Mouse (Mus musculus): ENCODE data around the gene Tcaim. TPM values are rescaled to one million over a fixed set of nuclear protein-coding genes. Genes with fewer than 3 reads are reported as not detected.

The Tcaim gene
- total and polyA plus RNA-seq, 2 experiments from 2014 or later: 6.6 to 7.3 TPM

DNA sequence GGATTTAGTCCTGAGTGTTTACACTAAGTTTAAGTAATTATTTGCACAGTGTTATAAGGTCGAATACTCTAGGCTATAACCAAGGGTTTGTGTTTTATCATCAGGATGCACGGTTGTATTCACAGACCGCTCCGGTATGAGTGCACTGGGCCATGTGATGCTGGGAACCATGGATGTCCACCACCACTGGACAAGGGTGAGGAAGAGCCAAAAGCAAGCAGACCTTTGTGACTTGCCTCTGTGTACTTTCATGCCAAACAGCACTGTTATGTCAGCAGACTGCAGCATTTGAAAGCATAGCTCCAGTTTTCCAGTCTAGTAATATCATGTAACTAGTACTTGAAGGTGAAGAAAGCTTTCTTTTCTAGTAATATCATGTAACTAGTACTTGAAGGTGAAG lies 21.4 kb downstream of the Tcaim start:
- Histone ChIP-seq H3K27me3 (ENCODE audit: insufficient read depth, low read length) (no peaks in the 10 kb centered on the region), H3K4me2 (ENCODE audit: low read depth, low read length, poor library complexity, severe bottlenecking) (no peak overlapping the region), H3K9ac (replicated peaks; ENCODE audit: low read length, poor library complexity, severe bottlenecking) (no peak overlapping the region), H3K4me1 (ENCODE audit: insufficient read depth, low read length) (no peaks in the 10 kb centered on the region), H3K36me3 (ENCODE audit: insufficient read depth, low read length) (peaks cover 41% of the 10 kb centered on the region), H3K4me3 (ENCODE audit: low read depth, low read length) (no peak overlapping the region), H3K9me3 (ENCODE audit: low read length) (no peaks in the 10 kb centered on the region), H3K27ac (ENCODE audit: low read depth, low read length) (no peak overlapping the region)
- 91% methylated on average over 4 of the region's 4 CpGs for WGBS
- ATAC-seq (ENCODE audit: low FRiP score) (no peak), DNase-seq (ENCODE audit: low spot score) (no peak)
- no peak for TF ChIP-seq CTCF (IDR thresholded peaks at IDR 0.05)

DNA sequence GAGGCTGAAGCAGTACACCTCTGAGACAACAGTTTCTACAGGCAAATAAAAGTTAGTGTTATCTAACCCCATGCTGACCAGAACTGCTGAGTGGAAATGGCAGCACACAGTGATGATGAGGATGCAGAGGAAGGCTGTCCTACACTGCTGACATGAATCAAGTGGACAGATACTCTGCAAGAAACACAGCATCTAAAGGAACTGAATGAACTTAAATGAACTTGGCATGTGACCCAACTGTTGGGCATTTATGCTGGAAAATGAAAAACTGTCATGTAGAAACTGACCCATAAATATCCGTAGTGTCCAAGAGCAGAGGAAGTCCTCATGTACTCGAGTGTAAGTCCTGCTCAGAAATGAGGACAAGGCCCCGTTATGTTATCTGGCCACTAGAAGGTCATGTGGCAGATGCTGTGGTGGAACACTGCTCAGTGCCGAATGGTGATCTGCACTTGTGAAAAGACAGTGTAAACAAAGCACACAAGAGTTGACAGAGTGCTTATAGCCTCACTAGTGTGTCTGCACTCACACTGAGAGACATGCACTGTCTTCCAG lies 24.6 kb downstream of the Tcaim start:
- H3K9me3 ChIP-seq (ENCODE audit: low read length): no peaks in the 10 kb centered on the region
- no peaks in the 10 kb centered on the region for H3K27me3 ChIP-seq (ENCODE audit: insufficient read depth, low read length)
- peaks cover 36% of the 10 kb centered on the region for H3K36me3 ChIP-seq (ENCODE audit: insufficient read depth, low read length)
- no peak overlapping the region for H3K4me3 ChIP-seq (ENCODE audit: low read depth, low read length)
- no peak for ATAC-seq (ENCODE audit: low FRiP score)
- no peak for DNase-seq (ENCODE audit: low spot score)
- H3K4me1 ChIP-seq (ENCODE audit: insufficient read depth, low read length): no peaks in the 10 kb centered on the region
- H3K27ac ChIP-seq (ENCODE audit: low read depth, low read length): no peak overlapping the region
- 85% methylated on average over 4 of the region's 4 CpGs for WGBS
- TF ChIP-seq CTCF (IDR thresholded peaks at IDR 0.05): no peak
- H3K9ac ChIP-seq (replicated peaks; ENCODE audit: low read length, poor library complexity, severe bottlenecking): no peak overlapping the region
- no peak overlapping the region for H3K4me2 ChIP-seq (ENCODE audit: low read depth, low read length, poor library complexity, severe bottlenecking)

DNA sequence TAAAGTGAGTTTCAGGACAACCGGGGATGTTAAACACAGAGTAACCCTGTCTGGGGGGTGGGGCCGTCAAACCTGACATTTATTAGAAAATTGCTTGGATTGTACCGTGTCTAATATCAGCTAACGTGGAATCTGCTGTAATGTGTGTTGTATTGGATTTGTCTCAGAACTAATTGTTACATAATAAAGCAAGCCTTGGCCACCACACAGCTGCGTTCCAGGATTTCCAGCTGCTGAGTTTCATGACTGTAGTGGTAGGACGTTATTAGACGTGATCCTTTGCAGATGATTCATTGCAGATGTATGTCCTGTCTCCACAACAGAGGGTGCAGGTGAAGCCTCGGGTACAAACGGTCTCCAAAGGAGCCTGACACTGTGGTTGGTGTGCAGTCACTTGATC lies 30.8 kb downstream of the Tcaim start:
- no peak for TF ChIP-seq CTCF (IDR thresholded peaks at IDR 0.05)
- Histone ChIP-seq H3K4me3 (ENCODE audit: low read depth, low read length) (no peak overlapping the region), H3K9ac (replicated peaks; ENCODE audit: low read length, poor library complexity, severe bottlenecking) (no peak overlapping the region), H3K27me3 (ENCODE audit: insufficient read depth, low read length) (no peaks in the 10 kb centered on the region), H3K4me1 (ENCODE audit: insufficient read depth, low read length) (no peaks in the 10 kb centered on the region), H3K36me3 (ENCODE audit: insufficient read depth, low read length) (peaks cover 11% of the 10 kb centered on the region), H3K9me3 (ENCODE audit: low read length) (no peaks in the 10 kb centered on the region), H3K4me2 (ENCODE audit: low read depth, low read length, poor library complexity, severe bottlenecking) (no peak overlapping the region), H3K27ac (ENCODE audit: low read depth, low read length) (no peak overlapping the region)
- no peak for ATAC-seq (ENCODE audit: low FRiP score)
- no peak for DNase-seq (ENCODE audit: low spot score)
- 76% methylated on average over 9 of the region's 9 CpGs for WGBS

DNA sequence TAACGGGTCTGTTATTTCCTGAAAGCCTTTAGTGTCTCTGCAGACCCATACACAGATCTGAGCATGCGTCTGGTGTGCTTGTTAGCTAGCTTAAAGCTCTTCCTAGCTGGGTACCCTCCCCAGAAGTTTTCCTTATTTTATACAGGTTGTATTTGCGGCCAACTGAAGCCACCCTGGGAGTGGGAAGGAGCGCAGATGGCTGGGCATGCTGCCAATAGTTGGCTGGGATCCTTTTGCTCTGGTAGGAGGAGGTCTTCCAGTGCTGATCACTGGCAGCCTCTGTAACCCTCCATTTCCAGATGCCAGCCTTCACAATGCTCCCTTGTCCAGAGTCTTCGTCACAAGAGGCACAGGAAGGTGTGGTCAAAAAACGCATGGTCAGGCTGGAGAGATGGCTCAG lies 31.5 kb downstream of the Tcaim start:
- DNase-seq (ENCODE audit: low spot score): peak; percentile 88
- peak; percentile 83 for ATAC-seq (ENCODE audit: low FRiP score)
- no peak overlapping the region; the same call in 1 of the 2 replicates for H3K27ac ChIP-seq (ENCODE audit: low read depth, low read length)
- no peaks in the 10 kb centered on the region for H3K9me3 ChIP-seq (ENCODE audit: low read length)
- WGBS: 42% methylated on average over 6 of the region's 6 CpGs
- H3K36me3 ChIP-seq (ENCODE audit: insufficient read depth, low read length): peaks cover 11% of the 10 kb centered on the region
- H3K4me3 ChIP-seq (ENCODE audit: low read depth, low read length): no peak overlapping the region
- H3K27me3 ChIP-seq (ENCODE audit: insufficient read depth, low read length): no peaks in the 10 kb centered on the region
- H3K4me1 ChIP-seq (ENCODE audit: insufficient read depth, low read length): no peaks in the 10 kb centered on the region
- no peak for TF ChIP-seq CTCF (IDR thresholded peaks at IDR 0.05)
- no peak overlapping the region for H3K9ac ChIP-seq (replicated peaks; ENCODE audit: low read length, poor library complexity, severe bottlenecking)
- no peak overlapping the region for H3K4me2 ChIP-seq (ENCODE audit: low read depth, low read length, poor library complexity, severe bottlenecking)

DNA sequence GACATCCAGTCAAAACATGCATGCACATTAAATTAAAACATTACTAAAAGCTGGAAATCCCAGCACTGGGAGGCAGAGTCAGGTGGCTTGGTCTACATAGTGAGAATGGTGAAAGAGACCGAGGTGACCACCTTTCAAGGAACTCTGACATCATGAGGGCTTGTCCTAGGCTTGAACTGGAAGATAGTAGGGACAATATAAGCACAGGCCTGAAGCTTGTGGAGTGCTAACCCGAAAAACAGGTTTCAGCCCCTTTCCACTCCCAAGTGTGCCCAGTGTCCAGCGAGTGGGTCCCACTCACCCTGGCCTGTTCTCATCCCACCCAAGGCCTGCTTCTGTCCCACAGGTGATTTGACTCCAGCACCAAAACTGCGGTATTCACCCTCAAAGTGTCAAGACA lies 31.9 kb downstream of the Tcaim start:
- no peak for TF ChIP-seq CTCF (IDR thresholded peaks at IDR 0.05)
- WGBS: 83% methylated on average over 4 of the region's 4 CpGs
- DNase-seq (ENCODE audit: low spot score) (no peak), ATAC-seq (ENCODE audit: low FRiP score) (no peak)
- no peaks in the 10 kb centered on the region for H3K4me1 ChIP-seq (ENCODE audit: insufficient read depth, low read length)
- no peak overlapping the region for H3K4me2 ChIP-seq (ENCODE audit: low read depth, low read length, poor library complexity, severe bottlenecking)
- H3K4me3 ChIP-seq (ENCODE audit: low read depth, low read length): no peak overlapping the region
- no peak overlapping the region for H3K27ac ChIP-seq (ENCODE audit: low read depth, low read length)
- no peaks in the 10 kb centered on the region for H3K27me3 ChIP-seq (ENCODE audit: insufficient read depth, low read length)
- H3K36me3 ChIP-seq (ENCODE audit: insufficient read depth, low read length): peaks cover 11% of the 10 kb centered on the region
- no peak overlapping the region for H3K9ac ChIP-seq (replicated peaks; ENCODE audit: low read length, poor library complexity, severe bottlenecking)
- no peaks in the 10 kb centered on the region for H3K9me3 ChIP-seq (ENCODE audit: low read length)

DNA sequence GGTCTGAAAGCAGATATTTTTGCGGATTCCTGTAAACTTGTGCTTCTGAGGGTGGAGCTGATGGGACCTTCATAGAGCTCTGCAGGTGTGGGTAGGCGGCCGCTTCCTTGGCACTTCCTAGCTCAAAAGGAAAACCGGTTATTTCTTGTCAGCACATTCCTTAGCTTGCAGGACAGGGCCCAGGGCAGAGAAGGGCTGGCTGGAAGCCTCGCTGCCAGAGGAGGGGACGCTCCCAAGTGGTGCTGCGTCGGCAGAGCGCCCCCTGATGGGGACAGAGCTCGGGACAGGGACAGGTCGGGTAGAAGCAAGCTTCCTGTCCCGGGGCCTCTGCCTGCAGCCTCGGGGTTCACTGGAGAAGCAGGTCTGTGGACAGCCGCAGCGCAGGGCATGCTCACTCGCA lies 32.3 kb downstream of the Tcaim start:
- ATAC-seq (ENCODE audit: low FRiP score): no peak
- no peak overlapping the region for H3K4me3 ChIP-seq (ENCODE audit: low read depth, low read length)
- no peak overlapping the region for H3K27ac ChIP-seq (ENCODE audit: low read depth, low read length)
- no peak for DNase-seq (ENCODE audit: low spot score)
- peaks cover 9% of the 10 kb centered on the region for H3K36me3 ChIP-seq (ENCODE audit: insufficient read depth, low read length)
- H3K27me3 ChIP-seq (ENCODE audit: insufficient read depth, low read length): no peaks in the 10 kb centered on the region
- TF ChIP-seq CTCF (IDR thresholded peaks at IDR 0.05): peak; percentile 37
- H3K9me3 ChIP-seq (ENCODE audit: low read length): no peaks in the 10 kb centered on the region
- WGBS: 26% methylated on average over 16 of the region's 16 CpGs
- no peaks in the 10 kb centered on the region for H3K4me1 ChIP-seq (ENCODE audit: insufficient read depth, low read length)
- no peak overlapping the region for H3K9ac ChIP-seq (replicated peaks; ENCODE audit: low read length, poor library complexity, severe bottlenecking)
- no peak overlapping the region for H3K4me2 ChIP-seq (ENCODE audit: low read depth, low read length, poor library complexity, severe bottlenecking)

Measured in midbrain, postnatal 0 days (tissue).